Mouse (Mus musculus) small intestine, adult 2 months (tissue): ENCODE data around the gene Csrnp1. TPM values are rescaled to one million over a fixed set of nuclear protein-coding genes. Genes with fewer than 3 reads are reported as not detected.
A peak's percentile ranks its signal among the peaks of the same experiment; 100 is the strongest.

Experiments used
- H3K27ac ChIP-seq: fragments of 200-500 bp; 2 replicates; pipeline ENCODE4 v1.5.1; 2012; ENCODE audit warnings: low read depth, low read length, control low read depth, inconsistent platforms; ENCODE audit not compliant: insufficient read depth
- H3K27me3 ChIP-seq: fragments of 200-500 bp; 2 replicates; pipeline ENCODE4 v1.6.1; 2012; ENCODE audit warnings: mild to moderate bottlenecking, moderate library complexity, low read length, inconsistent platforms; ENCODE audit not compliant: control insufficient read depth, insufficient read depth
- H3K36me3 ChIP-seq: fragments of 200-500 bp; 2 replicates; pipeline ENCODE4 v1.6.1; 2012; ENCODE audit warnings: mild to moderate bottlenecking, low read length, control low read depth, inconsistent platforms; ENCODE audit not compliant: control insufficient read depth, insufficient read depth
- H3K4me1 ChIP-seq: fragments of 200-500 bp; 2 replicates; pipeline ENCODE4 v1.6.1; 2012; ENCODE audit warnings: low read length, inconsistent platforms, mixed read lengths; ENCODE audit not compliant: control insufficient read depth, insufficient read depth, insufficient read length
- H3K4me3 ChIP-seq: fragments of 200-500 bp; 2 replicates; pipeline ENCODE4 v1.5.1; 2012; ENCODE audit warnings: low read depth, mild to moderate bottlenecking, control low read depth, inconsistent platforms, low read length, moderate library complexity
- CTCF ChIP-seq: fragments of 200-500 bp; IDR thresholded peaks from 2 replicates; pipeline ENCODE4 v1.5.1; 2012; ENCODE audit warnings: low read depth, mild to moderate bottlenecking, control low read depth, inconsistent platforms, low read length, moderate library complexity, mixed read lengths; ENCODE audit not compliant: insufficient replicate concordance, insufficient read length; ENCODE audit errors: extremely low read depth
- POLR2A ChIP-seq: fragments of 200-500 bp; IDR thresholded peaks from 2 replicates; pipeline ENCODE4 v1.6.1; 2012; ENCODE audit warnings: low read depth, mild to moderate bottlenecking, control low read depth, inconsistent platforms, low read length, moderate library complexity
- WGBS: fragments of 180-500 bp; shearing (Covaris S2); methylation state at CpG from one replicate; pipeline ENCODE4 v1.1.7; 2018; 5-methylcytosine and 5-hydroxymethylcytosine counted together
- polyA plus RNA-seq: library from polyadenylated mRNA; depleted of rRNA; stranded (reverse); fragments of >200 nt; gene quantifications from 2 replicates; pipeline ENCODE4 v1.2.3, GENCODE M21; 2012; rRNA removed

Csrnp1 gene
- 18.2 and 28.3 TPM in 2 replicates for polyA plus RNA-seq

DNA sequence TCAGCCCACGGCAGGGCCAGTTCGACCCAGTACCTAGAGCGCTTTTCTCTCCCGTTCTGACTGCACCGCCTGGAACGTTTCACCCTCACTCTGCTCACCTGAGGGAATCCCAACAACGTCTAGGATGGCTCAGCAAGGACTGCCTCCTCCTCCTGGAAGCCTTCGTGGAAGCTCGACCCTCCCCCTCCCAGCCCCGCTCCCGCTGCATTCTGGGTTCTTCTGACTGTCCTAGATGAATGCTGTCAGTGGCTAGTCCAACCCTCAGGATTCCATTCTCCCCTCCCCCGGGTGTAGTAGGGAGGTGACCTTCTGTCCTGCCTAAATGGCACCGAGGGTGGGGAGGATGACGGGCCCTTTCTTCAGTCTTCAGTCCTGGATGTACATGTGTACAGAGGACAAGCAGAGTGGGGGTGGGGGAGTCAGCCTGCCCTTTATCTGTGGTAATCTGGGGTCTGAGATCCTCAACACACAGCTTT is at the start of gene Csrnp1:
Gene Csrnp1 (minus strand): TSS at position 123 of the 476 bp plus-strand sequence.
- WGBS, result 38% methylated on average over 14 of the region's 14 CpGs
- Histone ChIP-seq H3K4me3 (peak within 1 kb of the TSS; percentile 99), H3K27me3 (no peaks in the 10 kb centered on the region), H3K4me1 (peaks cover 29% of the 10 kb centered on the region), H3K36me3 (no peaks in the 10 kb centered on the region), H3K27ac (peak within 1 kb of the TSS; percentile 95)
- TF ChIP-seq CTCF (no peak), POLR2A (no peak)

DNA sequence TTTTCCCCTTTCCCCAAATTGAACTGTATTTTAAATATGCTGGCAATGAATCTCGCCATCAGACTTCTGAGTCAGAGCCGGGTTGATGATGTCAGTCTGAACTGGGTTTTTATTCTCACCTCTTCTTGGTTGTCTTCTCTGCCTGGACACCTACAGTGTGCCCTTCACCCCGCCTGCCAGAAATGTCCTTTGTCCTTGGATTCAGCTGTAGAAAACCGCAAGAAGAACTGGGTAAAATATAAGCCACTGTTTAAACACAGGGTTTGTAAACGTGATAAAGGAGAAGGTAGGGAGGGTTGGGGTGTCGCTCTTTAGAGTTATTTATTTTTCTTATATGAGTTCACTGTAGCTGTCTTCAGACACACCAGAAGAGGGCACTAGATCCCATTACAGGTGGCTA is 48.3 kb upstream of the Csrnp1 start:
- Histone ChIP-seq H3K27ac (no peak overlapping the region), H3K4me1 (no peaks in the 10 kb centered on the region), H3K36me3 (no peaks in the 10 kb centered on the region), H3K4me3 (no peak overlapping the region), H3K27me3 (no peaks in the 10 kb centered on the region)
- WGBS, result 38% methylated on average over 6 of the region's 6 CpGs
- TF ChIP-seq POLR2A (no peak), CTCF (no peak)

DNA sequence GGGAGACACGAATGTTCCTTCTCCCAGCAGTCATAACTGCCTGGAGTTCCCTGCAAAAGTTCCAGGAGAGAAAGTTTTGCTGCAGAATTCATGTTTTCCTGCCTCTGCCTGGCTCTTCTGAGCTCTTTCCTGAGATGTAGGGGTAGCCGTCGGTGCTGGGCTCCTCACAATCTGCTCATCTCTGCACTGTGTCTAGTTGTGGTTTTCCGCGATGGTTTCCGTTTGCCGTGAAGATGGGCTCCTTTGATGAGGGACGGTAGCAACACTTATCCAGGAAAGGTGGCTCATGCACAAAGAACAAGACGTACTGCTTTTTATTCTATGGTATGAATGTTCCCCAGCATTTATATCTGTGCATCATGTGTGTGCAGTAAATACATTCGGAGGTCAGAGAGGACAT is 46.0 kb upstream of the Csrnp1 start:
- no peak overlapping the region for H3K4me3 ChIP-seq
- H3K27me3 ChIP-seq, result no peaks in the 10 kb centered on the region
- TF ChIP-seq POLR2A, result no peak
- TF ChIP-seq CTCF, result no peak
- H3K4me1 ChIP-seq, result no peaks in the 10 kb centered on the region
- H3K27ac ChIP-seq, result no peak overlapping the region
- no peaks in the 10 kb centered on the region for H3K36me3 ChIP-seq
- 82% methylated on average over 10 of the region's 10 CpGs for WGBS

DNA sequence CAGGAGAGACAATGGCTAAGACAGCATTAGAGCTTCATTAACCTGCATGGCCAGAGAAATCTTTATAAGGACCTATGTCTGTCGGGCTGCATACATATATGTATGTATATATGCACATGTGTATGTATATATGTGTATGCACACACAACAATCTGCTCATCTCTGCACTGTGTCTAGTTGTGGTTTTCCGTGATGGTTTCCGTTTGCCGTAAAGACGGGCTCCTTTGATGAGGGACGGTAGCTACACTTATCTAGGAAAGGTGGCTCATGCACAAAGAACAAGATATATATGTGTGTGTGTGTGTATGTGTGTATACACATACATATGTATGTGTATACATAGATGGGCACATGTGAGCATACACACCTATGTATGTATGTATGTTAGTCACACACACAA is 45.4 kb upstream of the Csrnp1 start:
- TF ChIP-seq POLR2A (no peak), CTCF (no peak)

DNA sequence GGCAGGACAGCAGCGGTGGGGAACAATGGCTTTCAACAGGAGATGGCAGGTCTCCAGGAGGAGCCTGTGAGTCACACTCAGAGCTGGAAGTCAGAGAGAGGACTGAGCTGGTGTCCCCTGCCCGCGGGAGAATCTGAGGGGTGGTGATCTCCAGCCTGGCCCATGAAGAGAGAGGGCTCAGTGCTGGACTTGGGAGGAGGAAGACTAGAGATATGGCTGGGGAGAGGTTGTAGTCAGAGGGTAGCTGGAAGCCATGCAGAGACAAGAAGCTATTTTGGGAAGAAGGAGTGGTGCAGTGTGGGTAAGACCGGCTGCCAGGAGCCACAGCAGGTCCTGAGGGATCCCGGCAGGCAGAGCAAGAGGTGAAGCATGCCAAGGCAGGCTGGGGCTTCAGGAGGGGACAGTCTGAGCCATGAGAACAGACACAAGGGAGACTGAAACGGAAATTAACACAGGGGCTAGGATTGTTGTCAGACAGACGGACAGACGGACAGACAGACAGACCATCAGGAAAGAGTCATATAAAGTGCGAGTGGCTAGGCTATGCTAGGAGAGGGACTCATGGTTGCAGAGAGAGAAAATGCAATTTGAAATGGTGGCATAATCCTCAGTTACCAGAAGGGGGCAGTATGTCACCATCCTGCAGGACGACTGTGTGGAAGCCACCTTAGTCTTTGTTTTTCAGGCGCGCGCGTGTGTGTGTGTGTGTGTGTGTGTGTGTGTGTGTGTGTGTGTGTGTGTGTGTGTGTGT is 43.1 kb upstream of the Csrnp1 start:
- Histone ChIP-seq H3K27me3 (no peaks in the 10 kb centered on the region), H3K27ac (no peak overlapping the region), H3K36me3 (no peaks in the 10 kb centered on the region), H3K4me3 (no peak overlapping the region), H3K4me1 (no peaks in the 10 kb centered on the region)
- 10% methylated on average over 14 of the region's 14 CpGs for WGBS
- TF ChIP-seq CTCF (peak; percentile 49; the same call in 1 of the 2 replicates), POLR2A (no peak)

More for the DNA sequence above, 45.4 kb upstream of the Csrnp1 start:
- no peak overlapping the region for H3K4me3 ChIP-seq
- WGBS, result 89% methylated on average over 6 of the region's 6 CpGs
- H3K27ac ChIP-seq, result no peak overlapping the region
- H3K36me3 ChIP-seq, result no peaks in the 10 kb centered on the region
- no peaks in the 10 kb centered on the region for H3K4me1 ChIP-seq
- H3K27me3 ChIP-seq, result no peaks in the 10 kb centered on the region

DNA sequence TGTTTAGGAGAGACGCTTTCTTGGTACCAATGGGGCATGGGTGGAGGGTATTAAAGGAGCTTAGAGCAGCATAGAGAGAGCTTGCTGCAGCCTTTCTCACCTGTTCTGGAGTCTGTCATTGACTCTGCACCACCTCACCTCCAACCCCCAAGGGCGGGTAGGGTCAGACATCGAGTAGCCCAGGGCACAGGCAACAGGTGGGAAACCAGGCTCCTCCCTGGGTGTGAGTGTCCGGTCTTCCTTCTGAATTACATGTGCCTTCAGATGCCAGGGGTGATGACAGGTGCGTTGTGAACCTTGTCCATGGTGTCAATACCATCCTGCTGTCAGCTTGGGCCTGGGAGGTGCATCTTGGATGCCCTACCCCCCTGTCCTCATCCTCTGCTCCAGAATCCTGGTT is 40.2 kb upstream of the Csrnp1 start:
- no peak for TF ChIP-seq POLR2A
- TF ChIP-seq CTCF, result no peak
- Histone ChIP-seq H3K4me3 (no peak overlapping the region), H3K27ac (no peak overlapping the region), H3K27me3 (no peaks in the 10 kb centered on the region), H3K4me1 (no peaks in the 10 kb centered on the region), H3K36me3 (no peaks in the 10 kb centered on the region)
- 64% methylated on average over 5 of the region's 5 CpGs for WGBS

DNA sequence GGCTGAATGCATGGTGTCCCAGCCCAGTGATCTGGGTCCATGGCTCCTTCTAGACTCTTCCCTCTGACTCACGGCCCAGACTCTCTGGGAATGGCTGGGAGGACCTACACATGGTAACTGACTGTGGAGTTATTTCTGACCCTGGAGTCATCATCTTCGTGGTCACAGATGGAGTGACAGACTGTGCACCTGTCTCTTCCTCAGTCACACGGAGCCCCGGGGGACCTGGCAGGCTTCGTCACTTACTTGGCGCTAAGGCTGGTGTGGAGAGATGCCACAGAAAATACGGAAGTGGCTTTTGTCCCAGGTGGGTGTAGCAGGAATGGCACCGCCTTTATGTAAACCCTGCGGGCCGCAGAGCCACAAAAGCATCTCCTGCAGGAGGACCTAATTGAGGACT is 39.7 kb upstream of the Csrnp1 start:
- H3K4me1 ChIP-seq, result no peaks in the 10 kb centered on the region
- WGBS, result 44% methylated on average over 10 of the region's 10 CpGs
- H3K4me3 ChIP-seq, result no peak overlapping the region
- H3K27ac ChIP-seq, result no peak overlapping the region
- H3K27me3 ChIP-seq, result no peaks in the 10 kb centered on the region
- TF ChIP-seq CTCF (no peak), POLR2A (no peak)
- H3K36me3 ChIP-seq, result no peaks in the 10 kb centered on the region
